Mouse (Mus musculus) activated CD4-positive, CD25-positive, alpha-beta regulatory T cell, adult 4 months (primary cell): Measurements from ENCODE around the gene Fthl17a. TPM values are rescaled to one million over a fixed set of nuclear protein-coding genes. Genes with fewer than 3 reads are reported as not detected.

ENCODE experiments used
- ATAC-seq: one replicate; pipeline ENCODE4 v1.8.0; 2017
- polyA plus RNA-seq, 2 experiments: library from polyadenylated mRNA; unstranded; fragments of 100-300 nt; shearing (Covaris generic); gene quantifications; one replicate each; pipeline ENCODE4 v1.2.1; 2017

Gene Fthl17a
- polyA plus RNA-seq, result not detected

GRCm38 (mm10) chrX:85249379-85249778 is at the start of gene Fthl17a:
Fthl17a (plus strand) TSS chrX:85249679.
- ATAC-seq, result no peak

- no peak for ATAC-seq
Measured at GRCm38 (mm10) chrX:85207001-85207400, 42.5 kb upstream of the Fthl17a start.

- no peak for ATAC-seq
Measured at GRCm38 (mm10) chrX:85226883-85227282, 22.6 kb upstream of the Fthl17a start.

- ATAC-seq, result no peak
Measured at GRCm38 (mm10) chrX:85271821-85272220, 22.3 kb downstream of the Fthl17a start.

- no peak for ATAC-seq
Measured at GRCm38 (mm10) chrX:85272296-85272695, 22.8 kb downstream of the Fthl17a start.

- no peak for ATAC-seq
Measured at GRCm38 (mm10) chrX:85289846-85290245, 40.4 kb downstream of the Fthl17a start.

GRCm38 (mm10) chrX:85292781-85293180 is 43.3 kb downstream of the Fthl17a start:
- no peak for ATAC-seq

- ATAC-seq, result no peak
Measured at GRCm38 (mm10) chrX:85294001-85294400, 44.5 kb downstream of the Fthl17a start.

GRCm38 (mm10) chrX:85304674-85305073 is 55.2 kb downstream of the Fthl17a start:
- ATAC-seq, result no peak

- no peak for ATAC-seq
Measured at GRCm38 (mm10) chrX:85318576-85318975, 69.1 kb downstream of the Fthl17a start.

GRCm38 (mm10) chrX:85319193-85319592 is 69.7 kb downstream of the Fthl17a start:
- no peak for ATAC-seq
